Mouse (Mus musculus) CH12.LX (cell line): ENCODE results near the gene Fkbp6. TPM values are rescaled to one million over a fixed set of nuclear protein-coding genes. Genes with fewer than 3 reads are reported as not detected.
A peak's percentile ranks its signal among the peaks of the same experiment; 100 is the strongest.

ENCODE experiments used
- DNase-seq: peaks from one replicate; pipeline ENCODE4 v3.0.0-alpha.2; 2013; ENCODE audit errors: extremely low read depth
- H3K27ac ChIP-seq: 2 replicates; pipeline ENCODE4 v1.5.1; 2012; ENCODE audit warnings: low read depth, mild to moderate bottlenecking, control low read depth, moderate library complexity; ENCODE audit not compliant: insufficient read depth
- H3K27me3 ChIP-seq: replicated peaks from 2 replicates; pipeline ENCODE3; 2012; ENCODE audit warnings: inconsistent platforms
- H3K36me3 ChIP-seq, 2 experiments: replicated peaks in 1 of 2; 2 replicates each; pipeline versions ENCODE3 to v1.6.1; 2012; ENCODE audit warnings: inconsistent platforms in 1 of 2, low read length in 1 of 2, mild to moderate bottlenecking in 1 of 2, mixed read lengths in 1 of 2, moderate library complexity in 1 of 2; ENCODE audit not compliant: control insufficient read depth in 1 of 2, insufficient read depth in 1 of 2
- H3K4me1 ChIP-seq, 2 experiments: 2 replicates each; pipeline ENCODE4 v1.6.1; 2012; ENCODE audit warnings: inconsistent platforms in 1 of 2, moderate library complexity in 1 of 2; ENCODE audit not compliant: insufficient read depth in 2 of 2, control insufficient read depth in 1 of 2
- H3K4me2 ChIP-seq: 2 replicates; pipeline ENCODE4 v1.6.1; 2012; ENCODE audit warnings: low read depth, mild to moderate bottlenecking, control low read depth; ENCODE audit not compliant: poor library complexity, insufficient read depth, severe bottlenecking
- H3K4me3 ChIP-seq, 3 experiments: fragments of 150-350 bp in 1 of 3; sonication (generic) in 1 of 3; replicated peaks in 1 of 3; 2 replicates each; pipeline versions ENCODE3 to v1.5.1; 2011 to 2012; ENCODE audit warnings: low read depth in 2 of 3, low read length in 2 of 3, mild to moderate bottlenecking in 2 of 3, moderate library complexity in 2 of 3, control low read depth in 1 of 3, improper control_type of control experiment in 1 of 3, inconsistent platforms in 1 of 3, mixed read lengths in 1 of 3; ENCODE audit not compliant: poor library complexity in 1 of 3
- H3K79me2 ChIP-seq: replicated peaks from 2 replicates; pipeline ENCODE4 v1.6.1; 2012; ENCODE audit warnings: mild to moderate bottlenecking, moderate library complexity; ENCODE audit not compliant: control insufficient read depth, poor library complexity, insufficient read depth, severe bottlenecking; ENCODE audit errors: extremely low read depth
- H3K9ac ChIP-seq: 2 replicates; pipeline ENCODE4 v1.6.1; 2012; ENCODE audit warnings: low read depth, mild to moderate bottlenecking, control low read depth, moderate library complexity; ENCODE audit not compliant: insufficient read depth
- H3K9me3 ChIP-seq: replicated peaks from 2 replicates; pipeline ENCODE3; 2012; ENCODE audit warnings: low read length, inconsistent platforms, mixed read lengths
- BHLHE40 ChIP-seq: IDR thresholded peaks from 2 replicates; pipeline ENCODE4 v1.6.1; 2011; ENCODE audit warnings: mild to moderate bottlenecking, low read depth, low read length, improper control_type of control experiment
- CTCF ChIP-seq, 2 experiments: IDR thresholded peaks in 1 of 2; conservative IDR thresholded peaks in 1 of 2; 2 replicates each; pipeline ENCODE4 v1.5.1; 2011 to 2012; ENCODE audit warnings: low read depth in 2 of 2, low read length in 2 of 2, improper control_type of control experiment in 1 of 2, inconsistent platforms in 1 of 2, mild to moderate bottlenecking in 1 of 2, moderate library complexity in 1 of 2
- EP300 ChIP-seq: IDR thresholded peaks from 2 replicates; pipeline ENCODE4 v1.6.1; 2011; ENCODE audit warnings: low read length, improper control_type of control experiment
- MAFK ChIP-seq: IDR thresholded peaks from 2 replicates; pipeline ENCODE4 v1.6.1; 2011; ENCODE audit warnings: low read length, improper control_type of control experiment; ENCODE audit not compliant: insufficient replicate concordance
- MEF2A ChIP-seq: IDR thresholded peaks from 2 replicates; pipeline ENCODE4 v1.6.1; 2014; ENCODE audit warnings: low read depth, mild to moderate bottlenecking, inconsistent platforms, low read length, improper control_type of control experiment, borderline replicate concordance
- MXI1 ChIP-seq: IDR thresholded peaks from 2 replicates; pipeline ENCODE4 v1.6.1; 2011; ENCODE audit warnings: mild to moderate bottlenecking, low read depth, low read length, improper control_type of control experiment
- NELFE ChIP-seq: IDR thresholded peaks from 2 replicates; pipeline ENCODE4 v1.6.1; 2011; ENCODE audit warnings: low read depth, low read length, improper control_type of control experiment
- PAX5 ChIP-seq: IDR thresholded peaks from 2 replicates; pipeline ENCODE4 v1.6.1; 2012; ENCODE audit warnings: low read length, inconsistent platforms, mixed read lengths
- POLR2A ChIP-seq: IDR thresholded peaks from 2 replicates; pipeline ENCODE4 v1.6.1; 2011; ENCODE audit warnings: low read depth, mild to moderate bottlenecking, improper control_type of control experiment, low read length
- POLR2AphosphoS2 ChIP-seq: IDR thresholded peaks from 2 replicates; pipeline ENCODE4 v1.6.1; 2011; ENCODE audit warnings: low read depth, low read length, improper control_type of control experiment
- RCOR1 ChIP-seq: conservative IDR thresholded peaks from 2 replicates; pipeline ENCODE4 v1.6.1; 2012; ENCODE audit warnings: low read depth, mild to moderate bottlenecking, inconsistent platforms, low read length, improper control_type of control experiment
- SIN3A ChIP-seq: IDR thresholded peaks from 2 replicates; pipeline ENCODE4 v1.6.1; 2012; ENCODE audit warnings: low read length, improper control_type of control experiment, inconsistent platforms
- SMC3 ChIP-seq: IDR thresholded peaks from 2 replicates; pipeline ENCODE4 v1.6.1; 2011; ENCODE audit warnings: low read depth, low read length, improper control_type of control experiment
- TBP ChIP-seq: conservative IDR thresholded peaks from 2 replicates; pipeline ENCODE4 v1.6.1; 2011; ENCODE audit warnings: low read depth, low read length, improper control_type of control experiment
- TCF12 ChIP-seq: IDR thresholded peaks from 2 replicates; pipeline ENCODE4 v1.6.1; 2014; ENCODE audit warnings: low read depth, mild to moderate bottlenecking, inconsistent platforms, low read length, improper control_type of control experiment
- UBTF ChIP-seq: IDR thresholded peaks from 2 replicates; pipeline ENCODE4 v1.6.1; 2012; ENCODE audit warnings: low read depth, mild to moderate bottlenecking, inconsistent platforms, low read length, improper control_type of control experiment, moderate library complexity
- USF1 ChIP-seq: IDR thresholded peaks from 2 replicates; pipeline ENCODE4 v1.6.1; 2014; ENCODE audit warnings: low read depth, mild to moderate bottlenecking, inconsistent platforms, low read length, improper control_type of control experiment
- USF2 ChIP-seq: conservative IDR thresholded peaks from 2 replicates; pipeline ENCODE4 v1.6.1; 2011; ENCODE audit warnings: low read depth, low read length, improper control_type of control experiment
- ZC3H11A ChIP-seq: IDR thresholded peaks from 2 replicates; pipeline ENCODE4 v1.6.1; 2012; ENCODE audit warnings: low read depth, mild to moderate bottlenecking, inconsistent platforms, low read length, improper control_type of control experiment
- ZMIZ1 ChIP-seq: IDR thresholded peaks from 2 replicates; pipeline ENCODE4 v1.6.1; 2012; ENCODE audit warnings: low read depth, mild to moderate bottlenecking, inconsistent platforms, low read length, improper control_type of control experiment
- dilution Hi-C: fragments of 300-500 bp; cut with MboI; formaldehyde crosslinking; loops from 2 replicates; pipeline ENCODE4 v1.14.3; 2020; ENCODE audit warnings: low sequenced_read_pairs; ENCODE audit not compliant: extremely low pct_unique_long_range_greater_than_20kb, extremely low pct_ligation_motif_present
- in situ Hi-C: fragments of 300-500 bp; cut with MboI; formaldehyde crosslinking; loops from 3 replicates; pipeline ENCODE4 v1.14.3; 2019; ENCODE audit warnings: low sequenced_read_pairs, low pct_ligation_motif_present, low pct_unique_long_range_greater_than_20kb, mixed read lengths
- polyA plus RNA-seq: library from polyadenylated mRNA; unstranded; fragments of >175 nt; gene quantifications from 2 replicates; pipeline ENCODE4 v1.2.1, GENCODE M21; 2012; ENCODE audit warnings: low read depth; ENCODE audit not compliant: insufficient read length
- total RNA-seq, 2 experiments: library from RNA; depleted of rRNA; stranded (reverse); fragments of 300-350 nt in 1 of 2; fragments of >200 nt in 1 of 2; gene quantifications; 2 replicates each; pipeline ENCODE4 v1.2.3; 2012 to 2014

Fkbp6 gene
- total and polyA plus RNA-seq, 3 experiments: not detected

DNA sequence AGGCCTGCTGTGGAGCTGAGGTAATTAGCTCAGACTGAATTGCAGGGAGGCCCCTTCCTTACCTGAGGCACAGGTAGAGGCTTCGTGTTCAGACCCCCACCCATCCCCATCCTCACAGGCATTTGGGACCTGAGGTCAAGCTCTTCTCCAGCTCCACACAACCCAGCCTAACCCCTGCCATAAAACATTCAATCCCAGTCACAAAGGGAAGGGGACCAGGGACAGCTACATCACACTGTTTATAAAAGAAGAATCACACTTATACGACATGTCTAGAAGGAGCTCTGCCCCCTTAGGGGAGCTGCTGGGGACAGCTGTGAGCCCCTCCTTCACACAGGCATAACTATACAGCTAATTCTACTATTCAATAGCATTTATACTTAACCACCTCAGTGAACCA is 26.5 kb upstream of the Fkbp6 start:
- Histone ChIP-seq H3K36me3 (peaks cover 90 to 93% of the 10 kb centered on the region in 2 experiments), H3K4me1 (peaks cover under 1 to 1% of the 10 kb centered on the region in 2 experiments; a peak in 3 of 4 replicates), H3K79me2 (peaks cover 3% of the 10 kb centered on the region; the same call in 1 of the 2 replicates), H3K4me3 (no peak overlapping the region), H3K4me2 (no peak overlapping the region), H3K9ac (no peak overlapping the region), H3K27me3 (no peaks in the 10 kb centered on the region), H3K27ac (no peak overlapping the region), H3K9me3 (peaks cover 5% of the 10 kb centered on the region)
- DNase-seq: no peak
- in situ Hi-C loops: no loop called here
- dilution Hi-C loops: no loop called here
- TF ChIP-seq TCF12 (no peak), POLR2A (no peak), MXI1 (no peak), NELFE (no peak), USF2 (no peak), BHLHE40 (no peak)

DNA sequence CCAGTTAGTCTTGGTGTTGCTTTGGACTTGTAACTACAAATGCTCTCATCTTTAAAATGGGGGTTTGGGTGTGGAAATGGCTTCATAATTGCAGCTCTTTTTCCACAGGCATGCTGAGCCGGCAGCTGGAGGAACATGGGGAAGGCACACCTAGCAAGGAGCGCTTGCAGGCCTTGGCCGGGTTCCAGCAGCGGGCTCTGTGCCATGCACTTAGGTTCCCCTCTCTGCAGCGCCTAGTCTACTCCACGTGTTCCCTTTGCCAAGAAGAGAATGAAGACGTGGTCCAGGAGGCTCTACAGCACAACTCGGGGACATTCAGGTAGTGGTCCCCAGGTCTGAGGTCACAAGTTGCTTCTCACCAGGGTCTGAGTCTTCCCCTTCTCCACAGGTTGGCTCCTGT is 25.3 kb upstream of the Fkbp6 start:
- DNase-seq: no peak

DNA sequence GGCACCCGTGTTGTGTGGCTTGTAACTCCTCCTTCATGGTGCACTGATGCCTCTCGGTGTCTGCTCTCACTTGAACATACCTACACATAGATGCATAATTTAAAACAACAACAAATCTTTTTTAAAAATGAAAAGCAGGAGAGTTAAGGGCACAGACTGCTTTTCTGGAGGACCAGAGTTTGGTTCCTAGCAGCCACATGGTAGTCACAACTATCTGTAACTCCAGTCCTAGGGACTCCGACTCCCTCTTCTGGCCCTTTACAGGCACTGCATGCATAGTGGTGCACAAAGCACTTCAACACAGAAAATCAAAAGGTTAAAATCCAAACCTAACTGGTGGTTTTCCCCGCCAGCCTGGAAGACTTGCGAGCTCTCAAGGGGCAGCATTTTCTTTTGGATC is 23.8 kb upstream of the Fkbp6 start:
- Histone ChIP-seq H3K4me1 (peaks cover 3 to 17% of the 10 kb centered on the region in 2 experiments; a peak in 3 of 4 replicates), H3K9me3 (peaks cover 5% of the 10 kb centered on the region), H3K4me2 (no peak overlapping the region), H3K27me3 (no peaks in the 10 kb centered on the region), H3K27ac (no peak overlapping the region), H3K4me3 (no peak overlapping the region), H3K79me2 (peaks cover 17% of the 10 kb centered on the region), H3K36me3 (peaks cover 64 to 68% of the 10 kb centered on the region in 2 experiments), H3K9ac (no peak overlapping the region)
- dilution Hi-C loops: no loop called here
- TF ChIP-seq PAX5 (no peak), CTCF (conservative IDR thresholded peaks at IDR 0.05 in 1 of 2, IDR thresholded peaks at IDR 0.05 in 1 of 2; ENCODE audit: low read depth in 2 of 2, low read length in 2 of 2) (peak; percentile 9 to 21; a peak in 1 of 4 replicates)
- in situ Hi-C loops: no loop called here
- DNase-seq: no peak

More for the DNA sequence above, 25.3 kb upstream of the Fkbp6 start:
- H3K4me3 ChIP-seq: no peak overlapping the region
- dilution Hi-C loops (no loop called here), in situ Hi-C loops (no loop called here)
- TF ChIP-seq UBTF (no peak), POLR2AphosphoS2 (no peak), USF1 (no peak), EP300 (no peak), TBP (no peak), SIN3A (no peak), SMC3 (no peak), ZC3H11A (no peak), RCOR1 (no peak), MEF2A (no peak), BHLHE40 (no peak), ZMIZ1 (no peak), MAFK (no peak)
- no peak overlapping the region for H3K4me2 ChIP-seq
- H3K79me2 ChIP-seq: peaks cover 13% of the 10 kb centered on the region
- H3K9me3 ChIP-seq: peaks cover 5% of the 10 kb centered on the region
- no peaks in the 10 kb centered on the region for H3K27me3 ChIP-seq
- no peak overlapping the region for H3K27ac ChIP-seq
- H3K4me1 ChIP-seq: peaks cover 3 to 10% of the 10 kb centered on the region in 2 experiments; a peak in 3 of 4 replicates
- H3K36me3 ChIP-seq: peaks cover 79 to 84% of the 10 kb centered on the region in 2 experiments
- H3K9ac ChIP-seq: no peak overlapping the region
